Mouse (Mus musculus) lung, embryonic 16.5 days (tissue): ENCODE measurements around the gene Ino80e. TPM values are rescaled to one million over a fixed set of nuclear protein-coding genes. Genes with fewer than 3 reads are reported as not detected.

Experiments used
- ATAC-seq: fragments of 200-750 bp; cut with Nextera tagmentation; 2 replicates; pipeline ENCODE4 v1.8.0; 2017; ENCODE audit warnings: low read depth, mild to moderate bottlenecking, moderate library complexity
- H3K27ac ChIP-seq: fragments of 300-500 bp; sonication (generic); 2 replicates; pipeline ENCODE4 v1.5.1; 2014; ENCODE audit warnings: mild to moderate bottlenecking, control low read depth, low read length
- H3K27me3 ChIP-seq: fragments of 300-500 bp; sonication (generic); 2 replicates; pipeline ENCODE4 v1.6.1; 2014; ENCODE audit warnings: low read depth, low read length, mixed read lengths; ENCODE audit not compliant: control insufficient read depth, insufficient read depth
- H3K36me3 ChIP-seq: fragments of 300-500 bp; sonication (generic); 2 replicates; pipeline ENCODE4 v1.6.1; 2014; ENCODE audit warnings: low read length; ENCODE audit not compliant: control insufficient read depth, insufficient read depth
- H3K4me1 ChIP-seq: fragments of 300-500 bp; sonication (generic); replicated peaks from 2 replicates; pipeline ENCODE4 v1.6.1; 2014; ENCODE audit warnings: low read length, mixed read lengths; ENCODE audit not compliant: control insufficient read depth, insufficient read depth
- H3K4me2 ChIP-seq: fragments of 300-500 bp; sonication (generic); 2 replicates; pipeline ENCODE4 v1.6.1; 2014; ENCODE audit warnings: low read depth, low read length, control low read depth
- H3K4me3 ChIP-seq: fragments of 300-500 bp; sonication (generic); 2 replicates; pipeline ENCODE4 v1.5.1; 2014; ENCODE audit warnings: mild to moderate bottlenecking, low read length, control low read depth
- H3K9ac ChIP-seq: fragments of 300-500 bp; sonication (generic); 2 replicates; pipeline ENCODE4 v1.6.1; 2014; ENCODE audit warnings: low read length, control low read depth
- H3K9me3 ChIP-seq: fragments of 300-500 bp; sonication (generic); 2 replicates; pipeline ENCODE4 v1.6.1; 2016; ENCODE audit warnings: low read length; ENCODE audit not compliant: control insufficient read depth
- WGBS: fragments of 180-500 bp; shearing (Covaris S2); extraction: QIAGEN DNeasy Blood & Tissue Kit; methylation state at CpG from one replicate; pipeline ENCODE4 v1.1.7; 2014; 5-methylcytosine and 5-hydroxymethylcytosine counted together
- polyA plus RNA-seq: library from polyadenylated mRNA; unstranded; fragments of >200 nt; fragmentation: Nextera tagmentation; extraction: Ambion mirVana; gene quantifications from 2 replicates; pipeline ENCODE4 v1.2.1, GENCODE M21; 2015

The Ino80e gene
- polyA plus RNA-seq, 1 experiment from 2014 or later = 89.3 TPM

GRCm38 (mm10) chr7:126861429-126862130 is 597 bp downstream of the Ino80e start, which contains the start of gene Hirip3:
Hirip3 (plus strand) TSS chr7:126861972.
- Histone ChIP-seq H3K36me3 (peaks cover 22% of the 10 kb centered on the region), H3K27me3 (no peaks in the 10 kb centered on the region), H3K27ac (peak within 1 kb of the TSS; percentile 79), H3K9ac (peak within 1 kb of the TSS; percentile 77), H3K9me3 (no peaks in the 10 kb centered on the region), H3K4me3 (peak within 1 kb of the TSS; percentile 69), H3K4me2 (peak within 1 kb of the TSS; percentile 83), H3K4me1 (peaks cover 23% of the 10 kb centered on the region)
- peak; percentile 94 for ATAC-seq
- WGBS = 1% methylated on average over 42 of the region's 42 CpGs

GRCm38 (mm10) chr7:126860987-126861386 is 1.2 kb downstream of the Ino80e start:
- ATAC-seq = no peak
- H3K27ac ChIP-seq = peak overlapping the region; percentile 41; the same call in 1 of the 2 replicates
- 55% methylated on average over 5 of the region's 5 CpGs for WGBS
- H3K27me3 ChIP-seq = no peaks in the 10 kb centered on the region
- peaks cover 23% of the 10 kb centered on the region for H3K4me1 ChIP-seq
- H3K36me3 ChIP-seq = peaks cover 17% of the 10 kb centered on the region
- peak overlapping the region; percentile 83 for H3K4me2 ChIP-seq
- H3K9me3 ChIP-seq = no peaks in the 10 kb centered on the region
- peak overlapping the region; percentile 69 for H3K4me3 ChIP-seq
- H3K9ac ChIP-seq = peak overlapping the region; percentile 77

GRCm38 (mm10) chr7:126856741-126857420 is 5.3 kb downstream of the Ino80e start:
- no peaks in the 10 kb centered on the region for H3K27me3 ChIP-seq
- 61% methylated on average over 9 of the region's 9 CpGs for whole genome bisulfite sequencing
- no peaks in the 10 kb centered on the region for H3K9me3 ChIP-seq
- ATAC-seq = peak; percentile 54
- H3K4me3 ChIP-seq = no peak overlapping the region
- peaks cover 35% of the 10 kb centered on the region for H3K36me3 ChIP-seq
- no peak overlapping the region for H3K4me2 ChIP-seq
- H3K27ac ChIP-seq = peak overlapping the region; percentile 78
- H3K4me1 ChIP-seq = peaks cover 3% of the 10 kb centered on the region; the same call in 1 of the 2 replicates
- no peak overlapping the region for H3K9ac ChIP-seq

- Histone ChIP-seq H3K27ac (no peak overlapping the region), H3K4me2 (no peak overlapping the region), H3K4me3 (no peak overlapping the region), H3K9ac (no peak overlapping the region), H3K4me1 (no peaks in the 10 kb centered on the region), H3K9me3 (no peaks in the 10 kb centered on the region), H3K27me3 (no peaks in the 10 kb centered on the region), H3K36me3 (peaks cover 37% of the 10 kb centered on the region)
- ATAC-seq = no peak
- 92% methylated on average over 3 of the region's 3 CpGs for WGBS
Observed at GRCm38 (mm10) chr7:126855641-126856040, 6.5 kb downstream of the Ino80e start.

- Histone ChIP-seq H3K4me2 (no peak overlapping the region), H3K36me3 (peaks cover 34% of the 10 kb centered on the region), H3K4me1 (0 out of 2 replicates have a peak, but pooled peaks cover 1% of the 10 kb centered on the region), H3K9ac (no peak overlapping the region), H3K4me3 (no peak overlapping the region), H3K9me3 (no peaks in the 10 kb centered on the region), H3K27ac (no peak overlapping the region), H3K27me3 (peaks cover 12% of the 10 kb centered on the region)
- WGBS = 88% methylated on average over 5 of the region's 5 CpGs
- ATAC-seq = no peak
Observed at GRCm38 (mm10) chr7:126853454-126853853, 8.7 kb downstream of the Ino80e start.

GRCm38 (mm10) chr7:126851192-126851591 is 11.0 kb downstream of the Ino80e start:
- no peak for ATAC-seq
- Histone ChIP-seq H3K9me3 (no peaks in the 10 kb centered on the region), H3K36me3 (peaks cover 26% of the 10 kb centered on the region), H3K27ac (no peak overlapping the region), H3K27me3 (peaks cover 25% of the 10 kb centered on the region), H3K4me3 (no peak overlapping the region), H3K9ac (no peak overlapping the region), H3K4me1 (peaks cover 8% of the 10 kb centered on the region; the same call in 1 of the 2 replicates), H3K4me2 (no peak overlapping the region)
- WGBS = 36% methylated on average over 12 of the region's 12 CpGs

- no peak overlapping the region for H3K4me3 ChIP-seq
- H3K9ac ChIP-seq = no peak overlapping the region
- H3K27ac ChIP-seq = no peak overlapping the region
- no peak overlapping the region for H3K4me2 ChIP-seq
- peaks cover 25% of the 10 kb centered on the region for H3K27me3 ChIP-seq
- H3K36me3 ChIP-seq = peaks cover 24% of the 10 kb centered on the region
- H3K9me3 ChIP-seq = no peaks in the 10 kb centered on the region
- 78% methylated on average over 6 of the region's 6 CpGs for WGBS
- ATAC-seq = no peak
- peaks cover 8% of the 10 kb centered on the region; the same call in 1 of the 2 replicates for H3K4me1 ChIP-seq
Observed at GRCm38 (mm10) chr7:126850161-126850560, 12.0 kb downstream of the Ino80e start.

GRCm38 (mm10) chr7:126848794-126849193 is 13.4 kb downstream of the Ino80e start:
- 16% methylated on average over 10 of the region's 10 CpGs for WGBS
- Histone ChIP-seq H3K36me3 (peaks cover 18% of the 10 kb centered on the region), H3K4me2 (no peak overlapping the region), H3K27me3 (peaks cover 25% of the 10 kb centered on the region), H3K27ac (no peak overlapping the region), H3K4me1 (peaks cover 8% of the 10 kb centered on the region; the same call in 1 of the 2 replicates), H3K4me3 (no peak overlapping the region), H3K9ac (no peak overlapping the region), H3K9me3 (no peaks in the 10 kb centered on the region)
- no peak for ATAC-seq
